Mouse (Mus musculus) heart, postnatal 0 days (tissue): ENCODE results near the gene Ccdc144b.

ENCODE experiments used
- CTCF ChIP-seq: IDR thresholded peaks from 2 replicates; pipeline ENCODE4 v1.5.1; 2016; ENCODE audit warnings: antibody characterized with exemption, control low read depth, low read depth
- EP300 ChIP-seq: IDR thresholded peaks from 2 replicates; pipeline ENCODE4 v1.6.1; 2016; ENCODE audit warnings: antibody characterized with exemption, low read depth

GRCm38 (mm10) chr3:36074231-36074630 lies 20.9 kb upstream of the Ccdc144b start:
- TF ChIP-seq CTCF (no peak), EP300 (no peak)
